Mouse (Mus musculus): ENCODE measurements around the gene Pygb.

Pygb gene

GRCm38 (mm10) chr2:150798084-150798483 is 11.5 kb downstream of the Pygb start:
- no peak for DNase-seq

- DNase-seq = no peak
These were observed 14.1 kb downstream of the Pygb start for GRCm38 (mm10) chr2:150800616-150801015.

GRCm38 (mm10) chr2:150803035-150803434 is 16.5 kb downstream of the Pygb start:
- DNase-seq = peak; percentile 32

DNA sequence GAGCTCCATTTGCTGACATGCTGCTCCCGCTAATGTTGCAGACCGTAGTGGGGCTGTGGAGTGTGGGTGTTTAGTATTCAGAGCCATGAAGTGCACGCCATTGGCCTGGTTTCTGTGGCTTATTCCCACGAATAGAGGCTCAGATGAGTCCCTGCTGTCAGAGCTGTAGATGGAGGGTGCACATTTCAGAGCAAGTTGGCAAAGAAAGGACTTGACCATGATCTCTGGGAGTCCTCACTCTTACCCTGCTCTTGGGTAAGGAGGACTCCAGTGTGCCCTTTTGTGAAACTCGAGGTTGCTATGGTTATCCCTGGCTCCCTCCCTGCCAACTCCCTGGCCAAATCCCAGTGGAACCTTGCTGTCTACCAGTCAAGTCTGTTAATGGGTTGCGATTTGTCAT is 21.8 kb downstream of the Pygb start:
- DNase-seq = no peak

DNA sequence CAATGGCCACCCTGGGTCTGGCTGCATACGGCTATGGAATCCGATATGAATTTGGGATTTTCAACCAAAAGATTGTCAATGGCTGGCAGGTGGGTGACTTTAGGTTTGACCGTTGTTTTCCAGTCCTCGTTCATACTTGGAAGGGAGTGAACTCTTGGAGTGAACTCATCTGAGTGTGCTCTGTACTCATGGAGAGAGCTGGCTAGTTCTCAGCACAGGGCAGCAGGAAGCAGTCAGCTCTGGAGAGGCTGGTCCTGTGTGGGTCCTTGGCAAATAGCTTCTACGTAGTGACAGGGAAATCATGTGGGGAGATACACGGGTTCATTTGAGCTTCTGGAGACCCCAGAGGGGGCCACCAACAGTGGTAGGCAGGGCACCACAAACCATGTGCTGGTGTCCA is 22.3 kb downstream of the Pygb start:
- DNase-seq = no peak

- DNase-seq = no peak
These were observed 24.1 kb downstream of the Pygb start for GRCm38 (mm10) chr2:150810603-150811002.

DNA sequence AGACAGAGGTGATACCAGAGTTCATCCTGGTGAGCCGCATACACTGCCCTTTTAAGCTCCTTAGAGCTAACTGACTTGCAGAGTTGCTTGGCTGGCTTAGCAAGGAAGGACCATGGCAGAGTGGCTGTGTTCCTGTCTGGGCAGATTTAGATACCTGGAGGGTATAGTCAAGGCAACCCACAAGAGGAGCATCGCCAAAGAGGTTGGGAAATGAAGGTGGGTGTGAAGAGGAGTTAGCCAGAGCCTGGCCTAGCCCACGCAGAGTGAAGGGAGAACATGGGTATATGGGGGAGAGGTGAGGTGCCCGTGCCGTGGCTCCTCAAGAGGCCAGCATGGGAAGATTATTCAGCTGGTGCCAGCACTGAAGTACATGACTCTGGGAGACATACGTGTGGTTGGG is 26.3 kb downstream of the Pygb start:
- DNase-seq = no peak

GRCm38 (mm10) chr2:150816676-150817402 is 30.3 kb downstream of the Pygb start:
- DNase-seq = no peak

GRCm38 (mm10) chr2:150818742-150819141 is 32.2 kb downstream of the Pygb start:
- no peak for DNase-seq

- no peak for DNase-seq
These were observed 34.2 kb downstream of the Pygb start for GRCm38 (mm10) chr2:150820720-150821119.

GRCm38 (mm10) chr2:150822987-150823386 is 36.5 kb downstream of the Pygb start:
- DNase-seq = no peak

DNA sequence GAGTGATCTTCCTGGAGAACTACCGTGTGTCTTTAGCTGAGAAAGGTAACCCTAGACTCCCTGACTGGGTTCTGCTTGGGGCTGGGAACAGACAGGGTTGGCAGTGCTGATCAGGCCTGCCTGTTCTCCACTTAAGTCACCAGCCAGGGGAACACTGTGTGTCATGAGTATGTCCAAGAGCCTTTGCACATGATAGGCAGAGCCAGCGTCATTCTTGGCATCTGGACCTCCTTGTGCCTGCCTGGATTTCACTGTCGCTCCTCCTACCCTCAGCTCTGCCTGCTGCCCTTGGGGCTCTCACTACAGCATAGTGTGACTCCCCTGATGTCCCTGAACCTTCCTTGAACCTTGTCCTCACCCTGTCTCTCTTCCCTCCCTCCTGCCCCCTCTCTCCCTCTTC is 39.9 kb downstream of the Pygb start:
- DNase-seq = no peak

- DNase-seq = no peak
These were observed 41.6 kb downstream of the Pygb start for GRCm38 (mm10) chr2:150828164-150828563.

GRCm38 (mm10) chr2:150828654-150829053 is 42.1 kb downstream of the Pygb start:
- DNase-seq = no peak

DNA sequence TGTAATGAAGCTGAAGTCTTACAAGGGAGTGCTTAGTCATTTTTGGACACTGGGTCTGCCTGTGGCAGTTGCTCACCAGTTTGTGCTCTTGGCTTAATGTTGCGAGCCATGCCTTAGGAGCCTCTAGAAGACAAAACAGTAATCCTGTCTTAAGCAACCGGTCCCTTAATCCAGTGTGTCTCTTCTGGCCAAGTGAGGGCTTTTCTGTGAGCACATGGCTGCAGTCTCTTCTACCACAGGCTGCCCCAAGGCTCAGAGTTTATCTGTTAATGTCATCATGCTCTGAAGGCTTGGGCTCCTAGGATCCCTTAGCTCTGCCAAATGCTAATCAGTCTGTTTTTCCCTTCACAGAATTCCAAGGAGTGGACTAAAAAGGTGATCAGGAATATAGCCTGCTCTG is 43.5 kb downstream of the Pygb start:
- no peak for DNase-seq

GRCm38 (mm10) chr2:150830911-150831441 is 44.4 kb downstream of the Pygb start:
- DNase-seq = no peak

DNA sequence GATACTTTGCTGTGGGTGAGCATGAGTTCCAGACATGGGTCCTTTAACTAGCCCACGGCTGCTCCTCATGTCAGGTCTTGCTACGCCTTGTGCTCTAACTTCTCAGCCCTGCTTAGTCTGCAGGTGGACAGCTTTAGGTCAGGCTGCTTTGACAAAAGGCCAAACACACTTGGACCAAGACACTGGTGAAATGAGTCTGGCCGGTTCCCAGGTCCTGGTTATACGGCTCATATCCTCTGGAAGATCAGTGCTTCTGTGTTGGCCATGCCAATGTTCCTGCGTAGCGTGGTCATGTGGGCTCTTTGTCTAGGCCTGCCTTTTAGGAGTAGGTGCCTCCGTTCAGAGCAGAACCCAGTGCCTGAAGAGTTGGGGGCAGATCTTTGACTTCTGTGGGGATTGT is 45.5 kb downstream of the Pygb start:
- DNase-seq = no peak

GRCm38 (mm10) chr2:150834616-150835015 is 48.1 kb downstream of the Pygb start:
- no peak for DNase-seq

GRCm38 (mm10) chr2:150835975-150836374 is 49.4 kb downstream of the Pygb start:
- DNase-seq = no peak

GRCm38 (mm10) chr2:150836906-150837305 is 50.4 kb downstream of the Pygb start:
- DNase-seq = no peak

GRCm38 (mm10) chr2:150837781-150838180 is 51.2 kb downstream of the Pygb start:
- DNase-seq = no peak

DNA sequence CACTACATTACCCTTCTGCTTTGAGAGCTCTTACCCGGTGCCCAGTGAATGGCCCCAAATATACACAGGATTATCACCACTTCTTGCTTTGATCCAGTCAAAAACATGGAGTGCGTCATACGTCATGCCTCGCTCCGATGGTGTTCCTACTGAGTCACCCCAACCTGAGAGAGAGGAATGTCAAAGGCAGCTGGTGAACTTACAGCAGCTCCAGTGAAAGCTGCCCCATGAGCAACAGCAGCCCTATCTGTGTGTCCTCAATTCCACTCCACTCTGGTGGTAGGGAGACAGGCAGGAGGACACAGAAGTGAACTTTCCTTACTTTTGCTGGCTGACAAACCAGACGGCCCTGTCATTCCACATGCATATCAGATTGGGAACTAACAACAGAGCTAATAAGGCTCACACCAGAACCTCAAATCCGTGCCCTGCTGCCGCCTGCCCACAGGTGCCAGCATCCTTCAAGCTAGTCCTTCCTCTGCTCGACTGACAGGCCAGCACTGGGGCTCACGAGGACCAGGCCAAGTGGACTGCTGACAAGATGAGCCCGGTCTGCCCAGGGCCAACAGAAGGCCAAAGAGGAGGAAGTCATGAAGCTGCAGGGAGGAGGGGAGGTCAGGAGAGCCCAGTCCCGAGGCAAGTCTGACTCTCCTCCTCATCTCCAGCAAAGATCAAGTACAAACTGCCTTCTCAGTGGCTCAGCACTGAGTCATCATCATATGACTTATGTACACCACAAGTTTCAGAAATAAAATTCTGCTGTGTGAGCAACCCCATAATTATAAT is 53.3 kb downstream of the Pygb start:
- DNase-seq = no peak

- no peak for DNase-seq
These were observed 54.6 kb downstream of the Pygb start for GRCm38 (mm10) chr2:150841109-150841508.

- no peak for DNase-seq
These were observed 55.5 kb downstream of the Pygb start for GRCm38 (mm10) chr2:150842049-150842461.
